Mouse (Mus musculus) adrenal gland, postnatal 36 days (tissue): ENCODE measurements around the gene Tm4sf5. TPM values are rescaled to one million over a fixed set of nuclear protein-coding genes. Genes with fewer than 3 reads are reported as not detected.
"Not testable (repeated sequence)": the region's sequence is repeated elsewhere in the genome, so short reads cannot be mapped to it uniquely, and the experiment has no call there.

ENCODE experiments used
- DNase-seq, 2 experiments: peaks; one replicate each; pipeline ENCODE4 v3.0.0; 2021; ENCODE audit warnings: mixed read lengths in 1 of 2
- long read RNA-seq, 2 experiments: library from polyadenylated mRNA; stranded (forward); transcript quantifications; one replicate each; pipeline ENCODE4 v2.0.0; 2021; ENCODE audit warnings: borderline sequencing depth in 2 of 2
- total RNA-seq, 2 experiments: library from RNA; stranded (reverse); gene quantifications; 2 replicates each; pipeline ENCODE4 v1.2.3; 2021

The Tm4sf5 gene
- under 1 TPM in 1 of 2 experiments, not detected in 1; 0.46 TPM for total RNA-seq
- long read RNA-seq, experiment 1 = 0 reads
- long read RNA-seq, experiment 2 = 0 reads

- no peak for DNase-seq
Observed at GRCm38 (mm10) chr11:70504970-70505369, at the start of gene Tm4sf5. TSS of gene Tm4sf5 (plus strand) at chr11:70505244.

GRCm38 (mm10) chr11:70458688-70459600, 46.1 kb upstream of the Tm4sf5 start, which contains the start of gene Zmynd15:
TSS of gene Zmynd15 (plus strand) at chr11:70459433.
- DNase-seq = peak in 1 of 2 experiments; percentile 12

DNA sequence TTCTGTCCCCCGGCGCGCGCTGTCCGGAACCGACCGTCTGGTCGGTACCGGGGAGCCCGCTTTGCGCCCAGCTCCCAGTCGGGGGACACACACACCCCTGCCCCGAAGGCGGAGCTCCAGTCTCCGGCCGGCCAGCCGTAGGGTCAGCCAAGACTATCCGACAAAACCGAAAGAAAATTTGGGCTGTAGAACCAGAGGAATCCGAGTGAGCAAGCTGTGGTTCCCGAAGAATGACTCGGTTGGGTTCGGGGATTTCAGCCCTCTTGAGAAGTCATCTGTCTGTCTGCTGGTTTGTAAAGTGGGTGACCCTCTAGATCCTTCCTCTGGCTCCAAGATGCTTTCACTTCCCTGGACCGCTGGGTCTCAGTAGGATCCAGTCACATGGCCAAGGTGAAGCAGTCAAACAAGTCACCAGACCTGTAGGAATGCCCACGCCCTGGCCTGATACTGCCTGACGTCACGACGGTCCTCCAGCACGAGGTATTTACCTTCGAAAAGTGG, 45.4 kb upstream of the Tm4sf5 start, which contains the start of gene Cxcl16:
Gene Cxcl16, minus strand, starts transcription at position 384 of the 501 bp plus-strand sequence.
- DNase-seq = peak; percentile 55 to 69

GRCm38 (mm10) chr11:70463970-70464369, 41.1 kb upstream of the Tm4sf5 start:
- DNase-seq = no peak

- DNase-seq = no peak
Observed at GRCm38 (mm10) chr11:70465211-70465610, 39.8 kb upstream of the Tm4sf5 start.

GRCm38 (mm10) chr11:70465824-70466223, 39.2 kb upstream of the Tm4sf5 start:
- peak; percentile 39 to 59 for DNase-seq

DNA sequence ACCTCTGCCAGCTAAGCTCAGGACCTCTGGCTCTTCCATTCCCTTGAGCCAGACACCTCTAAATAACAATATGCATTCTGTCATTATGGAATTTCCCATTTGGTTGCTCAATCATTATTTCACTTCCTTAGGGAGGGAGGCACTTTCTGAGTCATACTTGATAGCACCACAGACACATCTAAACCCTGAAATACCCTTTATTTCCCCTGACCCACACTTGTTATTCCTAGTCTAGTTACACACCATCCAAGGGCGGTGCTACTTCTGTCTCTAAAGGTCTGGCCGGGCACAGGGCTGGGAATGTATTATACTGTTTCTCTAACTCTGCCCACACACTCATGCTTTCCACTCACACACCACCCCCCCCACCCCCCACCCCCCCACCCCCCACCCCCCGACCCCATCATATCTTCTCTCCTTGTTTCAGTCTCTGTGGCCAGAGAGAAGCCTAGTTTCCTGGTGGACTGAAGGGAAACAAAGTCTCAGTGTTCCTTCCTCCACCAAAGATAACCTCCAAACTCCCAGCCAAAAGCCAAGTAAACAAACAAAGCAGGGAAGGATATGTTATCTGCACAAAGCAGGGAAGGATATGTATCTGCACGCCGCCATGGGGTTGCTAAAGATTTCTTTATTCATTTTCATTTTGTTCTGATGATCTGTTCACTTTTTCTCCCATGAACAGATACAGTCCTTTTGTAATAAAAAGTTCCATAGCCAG, 37.0 kb upstream of the Tm4sf5 start:
- no peak for DNase-seq

- peak in 1 of 2 experiments; percentile 20 for DNase-seq
Observed at GRCm38 (mm10) chr11:70469764-70470163, 35.3 kb upstream of the Tm4sf5 start.

DNA sequence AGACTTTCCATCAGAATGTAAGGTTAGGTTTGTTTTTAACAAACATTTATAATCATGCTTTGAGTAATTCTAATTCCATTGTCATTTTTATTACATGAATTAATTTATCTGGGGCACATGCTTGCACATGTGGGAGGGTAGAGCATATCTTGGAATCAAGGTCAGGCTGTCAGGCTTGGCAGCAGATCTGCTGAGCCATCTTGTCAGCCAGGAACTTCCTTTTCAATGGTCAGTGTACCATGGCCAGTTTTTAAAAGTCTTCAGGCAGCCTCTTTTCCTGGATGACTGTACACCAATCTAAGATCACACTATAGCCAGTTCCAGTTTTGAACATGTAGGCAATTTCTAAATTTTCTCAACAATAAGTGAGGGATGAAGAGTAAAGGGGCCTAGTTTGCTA, 32.3 kb upstream of the Tm4sf5 start:
- peak; percentile 57 to 59 for DNase-seq

GRCm38 (mm10) chr11:70473291-70473690, 31.8 kb upstream of the Tm4sf5 start:
- DNase-seq = not testable (repeated sequence)

DNA sequence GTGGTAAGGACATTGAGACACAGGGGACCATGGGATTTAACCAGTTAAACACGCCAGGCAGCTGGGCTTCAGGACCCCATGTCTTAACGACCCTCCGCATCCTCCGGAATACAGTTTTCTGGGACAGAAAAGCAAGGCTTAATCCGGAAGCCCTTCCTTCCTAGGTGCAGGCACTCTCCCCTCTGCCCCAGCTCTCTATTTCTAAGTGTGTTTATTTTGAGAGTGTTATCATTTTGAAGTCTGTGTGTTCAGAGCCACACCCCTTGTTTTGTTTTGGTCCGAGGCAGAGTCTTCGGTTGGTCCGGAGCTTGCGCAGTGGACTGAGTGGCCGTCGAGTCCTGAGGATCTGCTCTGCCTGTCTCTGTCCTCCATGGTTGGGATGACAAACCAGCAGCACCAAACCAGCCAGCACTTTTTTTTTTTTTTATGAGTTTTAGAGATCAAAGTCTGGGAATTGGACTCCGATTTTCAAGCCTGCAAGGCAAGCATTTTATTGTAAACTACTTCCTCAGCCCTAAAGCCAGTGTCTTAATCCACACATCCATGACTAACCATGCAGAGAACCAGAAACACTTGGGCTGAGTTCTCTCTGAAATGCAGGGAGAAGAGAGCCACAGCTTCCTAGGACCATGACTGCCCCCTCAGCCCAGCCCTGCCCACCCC, 30.0 kb upstream of the Tm4sf5 start:
- DNase-seq = no peak

GRCm38 (mm10) chr11:70485498-70485897, 19.5 kb upstream of the Tm4sf5 start:
- DNase-seq = no peak

DNA sequence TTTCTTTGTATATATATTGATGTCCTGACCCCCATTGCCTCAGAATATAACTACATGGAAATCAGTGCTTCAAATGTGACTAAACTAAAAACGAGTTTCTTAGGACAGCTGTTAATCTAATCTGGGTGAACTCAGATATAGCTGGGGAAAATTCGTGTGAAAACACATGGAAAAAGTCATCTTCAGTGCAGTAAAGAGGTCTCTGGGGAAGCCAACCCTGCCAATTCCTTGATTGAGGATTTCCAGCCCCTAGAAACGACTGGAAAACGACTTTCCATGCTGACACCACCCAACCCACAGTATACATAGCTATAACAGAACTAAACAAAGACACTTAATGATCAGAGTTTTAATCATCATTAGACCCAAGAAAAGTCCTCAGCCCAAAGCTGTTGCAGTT, 17.2 kb upstream of the Tm4sf5 start:
- DNase-seq = no peak

- no peak for DNase-seq
Observed at GRCm38 (mm10) chr11:70489138-70489537, 15.9 kb upstream of the Tm4sf5 start.

GRCm38 (mm10) chr11:70489684-70490083, 15.4 kb upstream of the Tm4sf5 start:
- no peak for DNase-seq

- peak; percentile 74 to 76 for DNase-seq
Observed at GRCm38 (mm10) chr11:70499566-70500475, 5.2 kb upstream of the Tm4sf5 start.

- DNase-seq = no peak
Observed at GRCm38 (mm10) chr11:70500476-70500812, 4.6 kb upstream of the Tm4sf5 start.

DNA sequence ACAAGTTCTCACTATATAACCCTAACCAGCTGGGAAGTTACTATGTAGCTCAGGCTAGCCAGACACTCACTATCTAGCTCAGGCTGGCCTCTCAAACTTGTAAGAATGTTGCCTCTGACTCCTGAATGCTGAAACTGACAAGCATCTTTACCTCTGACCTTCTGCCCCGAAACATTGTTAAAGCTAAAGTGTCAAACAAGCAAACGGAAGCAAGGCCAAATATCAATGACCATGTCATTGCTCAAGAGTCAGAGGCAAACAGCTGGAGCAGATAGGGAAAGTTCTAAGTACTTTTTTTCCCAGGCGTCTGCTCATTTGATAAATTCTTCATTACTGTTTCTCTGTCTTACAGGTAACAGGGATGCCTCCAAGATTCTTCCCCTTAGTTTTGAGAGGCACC, 3.0 kb upstream of the Tm4sf5 start:
- no peak for DNase-seq

GRCm38 (mm10) chr11:70506385-70506784, 1.3 kb downstream of the Tm4sf5 start:
- peak; percentile 75 to 82 for DNase-seq

GRCm38 (mm10) chr11:70506962-70507515, 2.0 kb downstream of the Tm4sf5 start:
- DNase-seq = no peak
